Mouse (Mus musculus) thymus, adult 2 months (tissue): ENCODE measurements around the gene Aaed1.

Experiments
- CTCF ChIP-seq: fragments of 200-500 bp; IDR thresholded peaks from 2 replicates; pipeline ENCODE4 v1.5.1; 2012; ENCODE audit warnings: mild to moderate bottlenecking, control low read depth, low read length, moderate library complexity, borderline replicate concordance; ENCODE audit not compliant: control insufficient read depth, poor library complexity, insufficient read depth; ENCODE audit errors: extremely low read depth
- POLR2A ChIP-seq: fragments of 200-500 bp; IDR thresholded peaks from 2 replicates; pipeline ENCODE4 v1.6.1; 2012; ENCODE audit warnings: mild to moderate bottlenecking, low read length, control low read depth, moderate library complexity; ENCODE audit not compliant: control insufficient read depth, poor library complexity, insufficient read depth; ENCODE audit errors: extremely low read depth

- TF ChIP-seq CTCF (no peak), POLR2A (no peak)
These were observed 13.4 kb downstream of the Aaed1 start for GRCm38 (mm10) chr13:64299069-64299468.
